Comparison of ENCODE assay signal across 12 mouse cellular contexts in the genomic region with DNA sequence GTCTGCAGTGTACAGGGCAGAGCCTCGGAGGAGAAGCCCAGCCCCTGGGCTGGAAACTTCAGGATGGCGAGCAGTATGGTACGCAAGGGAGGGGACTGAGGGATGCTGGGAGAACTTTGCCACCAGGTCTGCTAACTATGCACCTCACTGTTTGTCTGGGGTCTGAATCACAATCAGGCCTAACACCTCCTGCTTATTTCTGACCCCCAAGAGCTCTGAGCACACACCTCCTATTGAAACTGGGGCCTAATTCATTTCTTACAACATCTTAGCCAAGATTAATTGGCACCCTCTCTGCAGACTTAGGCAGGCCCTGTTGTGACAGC.
DNase-seq lines count a peak whose midpoint lies in the region; ATAC-seq and TF ChIP-seq lines count a peak whose summit lies in the region.
"Had no signal": no experiment of that assay in that cellular context is flagged by ENCODE, and none has a peak within 500 bp of the region (broad histone marks: within the 10 kb centered on the region; RNA-seq: fewer than 3 reads in every experiment).

No protein-coding gene starts in this region.

- peaks cover 49% of the 10 kb centered on the region for H3K4me1 ChIP-seq in heart, embryonic 10.5 days
- H3K4me1 ChIP-seq in midbrain, embryonic 12.5 days = peaks cover 39% of the 10 kb centered on the region
- H3K4me1 ChIP-seq in midbrain, embryonic 13.5 days (replicated peaks) = peaks cover 48% of the 10 kb centered on the region
- H3K4me1 ChIP-seq in intestine, postnatal 0 days (replicated peaks; ENCODE audit: control insufficient read depth, insufficient read depth, low read length) = peaks cover 19% of the 10 kb centered on the region
- peaks cover 48% of the 10 kb centered on the region for H3K4me1 ChIP-seq in stomach, embryonic 16.5 days (ENCODE audit: control insufficient read depth, insufficient read depth, low read length)
- peaks cover 29% of the 10 kb centered on the region for H3K4me1 ChIP-seq in midbrain, embryonic 10.5 days

- ATAC-seq in midbrain, embryonic 12.5 days (ENCODE audit: low FRiP score, low read depth) = no peak
- no peak for ATAC-seq in midbrain, embryonic 13.5 days
- ATAC-seq in intestine, postnatal 0 days = no peak
- ATAC-seq in stomach, embryonic 16.5 days (ENCODE audit: insufficient read depth, low FRiP score) = no peak

- H3K9ac ChIP-seq in midbrain, embryonic 12.5 days (replicated peaks) = no peak overlapping the region
- H3K9ac ChIP-seq in midbrain, embryonic 13.5 days (replicated peaks) = no peak overlapping the region
- no peak overlapping the region for H3K9ac ChIP-seq in intestine, postnatal 0 days (ENCODE audit: low read depth, low read length)
- no peak overlapping the region for H3K9ac ChIP-seq in stomach, embryonic 16.5 days (ENCODE audit: low read length)

- H3K4me2 ChIP-seq in midbrain, embryonic 12.5 days (replicated peaks) = no peak overlapping the region
- H3K4me2 ChIP-seq in midbrain, embryonic 13.5 days (replicated peaks) = no peak overlapping the region
- H3K4me2 ChIP-seq in intestine, postnatal 0 days (replicated peaks; ENCODE audit: low read depth) = no peak overlapping the region
- H3K4me2 ChIP-seq in stomach, embryonic 16.5 days (ENCODE audit: low read depth, low read length) = no peak overlapping the region

- no peak for TF ChIP-seq CTCF in intestine, postnatal 0 days (IDR thresholded peaks at IDR 0.05; ENCODE audit: low read depth)

- no peaks in the 10 kb centered on the region for H3K27me3 ChIP-seq in heart, embryonic 10.5 days (ENCODE audit: insufficient read depth, poor library complexity, severe bottlenecking)
- H3K27me3 ChIP-seq in midbrain, embryonic 12.5 days = no peaks in the 10 kb centered on the region
- H3K27me3 ChIP-seq in midbrain, embryonic 13.5 days = no peaks in the 10 kb centered on the region
- H3K27me3 ChIP-seq in intestine, postnatal 0 days (replicated peaks; ENCODE audit: control insufficient read depth, insufficient read depth, low read length) = no peaks in the 10 kb centered on the region
- H3K27me3 ChIP-seq in stomach, embryonic 16.5 days (ENCODE audit: control insufficient read depth, insufficient read depth, low read length) = no peaks in the 10 kb centered on the region
- no peaks in the 10 kb centered on the region for H3K27me3 ChIP-seq in midbrain, embryonic 10.5 days (ENCODE audit: low read depth, poor library complexity, severe bottlenecking)

- intact Hi-C loops in heart, postnatal 36 days (cut with DNase I) = no loop called here
- intact Hi-C loops in left cerebral cortex, postnatal 14 days (cut with DNase I) = loop anchor here (5.0 kb wide), 1 partner anchor 87 kb away; a partner anchor contains a TSS

- DNase-seq in heart, embryonic 10.5 days (ENCODE audit: low spot score) = no peak
- no peak for DNase-seq in heart, postnatal 36 days
- DNase-seq in left cerebral cortex, postnatal 14 days (ENCODE audit: low spot score in 2 of 2) = no peak
- no peak for DNase-seq in midbrain, embryonic 10.5 days (ENCODE audit: low spot score)
- DNase-seq: cerebellum, postnatal 10 days; kidney, adult 2 months; left cerebral cortex, postnatal 4 days had no signal

- peak overlapping the region; percentile 79 for H3K27ac ChIP-seq in heart, embryonic 10.5 days
- 0 out of 2 replicates have a peak overlapping the region, but pooled peaks have one; percentile 46 for H3K27ac ChIP-seq in midbrain, embryonic 12.5 days (replicated peaks)
- H3K27ac ChIP-seq in midbrain, embryonic 13.5 days = no peak overlapping the region
- 0 out of 2 replicates have a peak overlapping the region, but pooled peaks have one; percentile 7 for H3K27ac ChIP-seq in intestine, postnatal 0 days (ENCODE audit: low read depth, low read length)
- peak overlapping the region; percentile 87 for H3K27ac ChIP-seq in stomach, embryonic 16.5 days (ENCODE audit: low read length)
- H3K27ac ChIP-seq in midbrain, embryonic 10.5 days (replicated peaks) = no peak overlapping the region
- H3K27ac ChIP-seq: macrophage had no signal

- 73% methylated on average over 3 of the region's 3 CpGs for WGBS in heart, embryonic 10.5 days
- WGBS in midbrain, embryonic 12.5 days = 91% methylated on average over 3 of the region's 3 CpGs
- WGBS in midbrain, embryonic 13.5 days = 81% methylated on average over 3 of the region's 3 CpGs
- WGBS in intestine, postnatal 0 days = 77% methylated on average over 3 of the region's 3 CpGs
- 61% methylated on average over 3 of the region's 3 CpGs for WGBS in stomach, embryonic 16.5 days
- WGBS in midbrain, embryonic 10.5 days = 84% methylated on average over 3 of the region's 3 CpGs

- no peaks in the 10 kb centered on the region for H3K36me3 ChIP-seq in heart, embryonic 10.5 days
- H3K36me3 ChIP-seq in midbrain, embryonic 12.5 days = no peaks in the 10 kb centered on the region
- H3K36me3 ChIP-seq in midbrain, embryonic 13.5 days = peaks cover 5% of the 10 kb centered on the region; the same call in 1 of the 2 replicates
- no peaks in the 10 kb centered on the region for H3K36me3 ChIP-seq in intestine, postnatal 0 days (ENCODE audit: control insufficient read depth, insufficient read depth)
- H3K36me3 ChIP-seq in stomach, embryonic 16.5 days (ENCODE audit: control insufficient read depth, insufficient read depth, low read length) = no peaks in the 10 kb centered on the region
- H3K36me3 ChIP-seq in midbrain, embryonic 10.5 days = peaks cover 15% of the 10 kb centered on the region

- no peaks in the 10 kb centered on the region for H3K9me3 ChIP-seq in heart, embryonic 10.5 days
- no peaks in the 10 kb centered on the region for H3K9me3 ChIP-seq in midbrain, embryonic 12.5 days
- no peaks in the 10 kb centered on the region for H3K9me3 ChIP-seq in midbrain, embryonic 13.5 days
- no peaks in the 10 kb centered on the region for H3K9me3 ChIP-seq in intestine, postnatal 0 days (ENCODE audit: control insufficient read depth)
- H3K9me3 ChIP-seq in stomach, embryonic 16.5 days (replicated peaks; ENCODE audit: control insufficient read depth, low read length) = no peaks in the 10 kb centered on the region
- H3K9me3 ChIP-seq in midbrain, embryonic 10.5 days (replicated peaks) = no peaks in the 10 kb centered on the region

- H3K4me3 ChIP-seq in heart, embryonic 10.5 days = no peak overlapping the region
- no peak overlapping the region for H3K4me3 ChIP-seq in midbrain, embryonic 12.5 days
- no peak overlapping the region for H3K4me3 ChIP-seq in midbrain, embryonic 13.5 days (replicated peaks)
- no peak overlapping the region for H3K4me3 ChIP-seq in intestine, postnatal 0 days (ENCODE audit: low read depth, low read length)
- no peak overlapping the region for H3K4me3 ChIP-seq in stomach, embryonic 16.5 days (replicated peaks; ENCODE audit: low read length)
- H3K4me3 ChIP-seq in midbrain, embryonic 10.5 days = no peak overlapping the region

Comparison
In these comparisons a context has a peak if more than half of its experiments do, and no peak if none do; other contexts are left out.
1. H3K27ac ChIP-seq: peak in heart, embryonic 10.5 days (single experiment), midbrain, embryonic 12.5 days (single experiment), intestine, postnatal 0 days (single experiment) and stomach, embryonic 16.5 days (single experiment); none in midbrain, embryonic 13.5 days (single experiment) and midbrain, embryonic 10.5 days (single experiment).